Mouse (Mus musculus) embryonic facial prominence, embryonic 12.5 days (tissue): ENCODE measurements around the gene Olfr938. TPM values are rescaled to one million over a fixed set of nuclear protein-coding genes. Genes with fewer than 3 reads are reported as not detected.

Experiments used
- ATAC-seq: fragments of 200-750 bp; cut with Nextera tagmentation; 2 replicates; pipeline ENCODE4 v1.8.0; 2017; ENCODE audit not compliant: insufficient number of reproducible peaks, insufficient read depth, low FRiP score, low TSS enrichment
- H3K27ac ChIP-seq: fragments of 300-500 bp; sonication (generic); 2 replicates; pipeline ENCODE4 v1.5.1; 2016; ENCODE audit warnings: mild to moderate bottlenecking
- H3K27me3 ChIP-seq: fragments of 300-500 bp; sonication (generic); 2 replicates; pipeline ENCODE4 v1.6.1; 2016; ENCODE audit warnings: mild to moderate bottlenecking, moderate library complexity
- H3K36me3 ChIP-seq: fragments of 300-500 bp; sonication (generic); 2 replicates; pipeline ENCODE4 v1.6.1; 2016; ENCODE audit warnings: mild to moderate bottlenecking
- H3K4me1 ChIP-seq: fragments of 300-500 bp; sonication (generic); 2 replicates; pipeline ENCODE4 v1.6.1; 2016
- H3K4me2 ChIP-seq: fragments of 300-500 bp; sonication (generic); replicated peaks from 2 replicates; pipeline ENCODE4 v1.6.1; 2016; ENCODE audit warnings: mild to moderate bottlenecking, moderate library complexity
- H3K4me3 ChIP-seq: fragments of 300-500 bp; sonication (generic); 2 replicates; pipeline ENCODE4 v1.5.1; 2016; ENCODE audit warnings: mild to moderate bottlenecking
- H3K9ac ChIP-seq: fragments of 300-500 bp; sonication (generic); 2 replicates; pipeline ENCODE4 v1.6.1; 2016; ENCODE audit warnings: mild to moderate bottlenecking, moderate library complexity
- H3K9me3 ChIP-seq: fragments of 300-500 bp; sonication (generic); 2 replicates; pipeline ENCODE4 v1.6.1; 2016; ENCODE audit warnings: mild to moderate bottlenecking, moderate library complexity
- WGBS: fragments of 180-500 bp; shearing (Covaris S2); methylation state at CpG from one replicate; pipeline ENCODE4 v1.1.7; 2016; 5-methylcytosine and 5-hydroxymethylcytosine counted together
- microRNA-seq: library from miRNA; unstranded; fragments of <30 nt; microRNA quantifications from one replicate; pipeline ENCODE4, GENCODE M21; 2017
- polyA plus RNA-seq: library from polyadenylated mRNA; unstranded; fragments of >200 nt; fragmentation: Nextera tagmentation; extraction: Ambion mirVana; gene quantifications from 2 replicates; pipeline ENCODE4 v1.2.1, GENCODE M21; 2016

Gene Olfr938
- not detected in 2 replicates for polyA plus RNA-seq

DNA sequence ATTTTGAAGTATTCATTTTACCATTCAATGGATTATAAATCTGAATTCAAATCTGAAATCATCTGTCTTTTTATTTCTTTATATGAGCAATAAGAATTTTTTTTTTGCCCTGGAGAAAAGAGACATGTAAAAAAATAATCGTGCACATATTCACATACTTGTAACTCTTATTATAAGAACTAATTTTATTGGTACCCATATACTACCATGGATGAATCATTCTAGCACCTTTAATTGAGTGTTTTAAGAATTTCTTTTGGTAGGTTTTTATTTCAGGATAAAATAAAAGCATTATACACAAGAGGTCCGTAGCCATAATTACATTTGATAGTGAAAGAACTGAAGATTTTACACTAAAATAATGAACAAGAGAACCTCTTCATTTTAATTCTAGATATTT lies at the start of gene Olfr938:
TSS of gene Olfr938 (minus strand) at position 101 of the 400 bp plus-strand sequence.
- H3K9ac ChIP-seq = no peak within 1 kb of the TSS
- no peak within 1 kb of the TSS for H3K27ac ChIP-seq
- no peaks in the 10 kb centered on the region for H3K27me3 ChIP-seq
- no peak for ATAC-seq
- H3K4me1 ChIP-seq = no peaks in the 10 kb centered on the region
- no peak within 1 kb of the TSS for H3K4me3 ChIP-seq
- no peak within 1 kb of the TSS for H3K4me2 ChIP-seq
- no peaks in the 10 kb centered on the region for H3K36me3 ChIP-seq
- no peaks in the 10 kb centered on the region for H3K9me3 ChIP-seq
- 89% methylated on average over 2 of the region's 2 CpGs for WGBS

DNA sequence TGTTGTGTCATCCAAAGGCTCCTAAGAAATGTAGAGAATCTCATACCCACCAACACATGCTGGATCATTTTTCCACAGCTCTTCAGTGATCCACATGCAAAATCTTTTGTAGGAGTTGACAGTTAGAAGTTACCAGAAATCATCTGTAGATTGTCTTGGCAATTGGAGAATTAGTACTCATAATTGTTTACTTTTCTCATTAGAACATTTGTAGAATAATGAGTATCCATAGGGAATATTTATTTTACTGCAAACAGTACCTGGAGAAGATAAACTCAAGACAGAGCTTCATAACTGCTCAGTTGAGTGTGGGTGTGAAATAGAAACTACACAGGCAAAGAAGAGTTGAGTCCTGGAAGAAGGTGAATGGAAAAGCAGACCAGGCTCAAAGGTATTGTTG lies 49.1 kb upstream of the Olfr938 start, which contains the start of gene Olfr27:
TSS of gene Olfr27 (plus strand) at position 301 of the 400 bp plus-strand sequence.
- ATAC-seq = no peak
- no peak within 1 kb of the TSS for H3K9ac ChIP-seq

DNA sequence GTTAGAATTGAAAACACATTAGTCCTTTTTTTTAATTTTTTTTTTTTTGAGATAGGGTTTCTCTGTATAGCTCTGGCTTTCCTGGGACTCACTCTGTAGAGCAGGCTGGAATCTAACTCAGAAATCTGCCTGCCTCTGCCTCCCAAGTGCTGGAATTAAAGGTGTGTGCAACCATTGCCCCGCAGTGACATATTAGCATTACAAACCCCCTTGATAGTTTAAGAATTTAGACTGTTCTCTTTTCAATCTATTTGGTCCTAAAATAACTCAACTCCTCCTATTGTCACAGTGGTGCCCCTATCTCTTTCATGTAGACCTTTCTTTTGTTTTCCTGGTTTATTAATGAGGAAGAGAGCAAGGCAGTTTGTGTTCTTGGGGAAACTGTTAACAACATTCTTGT lies 48.6 kb upstream of the Olfr938 start:
- no peak overlapping the region for H3K4me2 ChIP-seq
- no peak overlapping the region for H3K9ac ChIP-seq
- H3K27ac ChIP-seq = no peak overlapping the region
- no peaks in the 10 kb centered on the region for H3K4me1 ChIP-seq
- H3K4me3 ChIP-seq = no peak overlapping the region
- no peaks in the 10 kb centered on the region for H3K9me3 ChIP-seq
- WGBS = 77% methylated on average over 1 of the region's 1 CpGs
- H3K27me3 ChIP-seq = no peaks in the 10 kb centered on the region
- H3K36me3 ChIP-seq = no peaks in the 10 kb centered on the region
- no peak for ATAC-seq

More for the DNA sequence above, 49.1 kb upstream of the Olfr938 start, which contains the start of gene Olfr27:
- Histone ChIP-seq H3K4me1 (no peaks in the 10 kb centered on the region), H3K27ac (no peak within 1 kb of the TSS), H3K9me3 (no peaks in the 10 kb centered on the region), H3K27me3 (no peaks in the 10 kb centered on the region), H3K36me3 (no peaks in the 10 kb centered on the region), H3K4me2 (no peak within 1 kb of the TSS), H3K4me3 (no peak within 1 kb of the TSS)

DNA sequence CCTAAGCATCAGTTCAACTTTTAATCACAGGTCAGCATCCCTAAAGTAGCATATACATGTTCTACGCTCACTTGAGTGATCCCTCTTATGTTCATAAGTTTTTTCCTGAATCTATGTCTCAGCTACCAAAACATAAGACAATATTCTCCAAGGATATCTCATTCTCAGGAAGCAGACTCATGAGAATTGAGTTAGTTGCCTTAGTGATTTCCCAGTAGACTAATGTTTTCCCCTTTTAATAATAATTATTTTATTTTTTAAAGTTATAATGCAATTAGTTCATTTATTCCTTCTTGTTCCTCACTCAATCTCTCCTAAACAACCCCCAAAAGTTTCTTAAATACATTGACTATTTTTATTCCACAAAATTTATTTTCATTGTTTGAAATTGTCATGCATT lies 13.8 kb downstream of the Olfr938 start, which contains the start of gene Olfr937:
TSS of gene Olfr937 (minus strand) at position 101 of the 400 bp plus-strand sequence.
- WGBS = 83% methylated on average over 1 of the region's 1 CpGs
- no peak within 1 kb of the TSS for H3K4me2 ChIP-seq
- H3K9me3 ChIP-seq = no peaks in the 10 kb centered on the region
- H3K27ac ChIP-seq = no peak within 1 kb of the TSS
- H3K4me1 ChIP-seq = no peaks in the 10 kb centered on the region
- ATAC-seq = no peak
- no peaks in the 10 kb centered on the region for H3K27me3 ChIP-seq
- no peak within 1 kb of the TSS for H3K4me3 ChIP-seq
- H3K36me3 ChIP-seq = no peaks in the 10 kb centered on the region
- no peak within 1 kb of the TSS for H3K9ac ChIP-seq

Small RNA genes within 50 kb of the gene (microRNA-seq; reads per million reads assigned to microRNA genes)
- gene Gm25032 (not detected), gene Gm25529 (not detected)

Other genes with a start within 250 kb of the Olfr938 start
- not detected in 2 replicates for gene Olfr924, start 234.4 kb downstream of the Olfr938 start, polyA plus RNA-seq
- gene Olfr26, start 223.8 kb downstream of the Olfr938 start, polyA plus RNA-seq = not detected in 2 replicates
- gene Olfr926, start 201.8 kb downstream of the Olfr938 start, polyA plus RNA-seq = not detected in 2 replicates
- not detected in 2 replicates for gene Olfr930, start 149.1 kb downstream of the Olfr938 start, polyA plus RNA-seq
- gene Olfr933, start 106.6 kb downstream of the Olfr938 start, polyA plus RNA-seq = not detected in 2 replicates
- gene Olfr934, start 90.6 kb downstream of the Olfr938 start, polyA plus RNA-seq = not detected in 2 replicates
- gene Olfr935, start 79.2 kb downstream of the Olfr938 start, polyA plus RNA-seq = not detected in 2 replicates
- gene Olfr146, start 55.5 kb downstream of the Olfr938 start, polyA plus RNA-seq = not detected in 2 replicates
- not detected in 2 replicates for gene Olfr937, start 13.9 kb downstream of the Olfr938 start, polyA plus RNA-seq
- not detected in 2 replicates for gene Olfr27, start 49.2 kb upstream of the Olfr938 start, polyA plus RNA-seq
- gene Olfr943, start 87.4 kb upstream of the Olfr938 start, polyA plus RNA-seq = not detected in 2 replicates
- not detected in 2 replicates for gene Olfr944, start 123.0 kb upstream of the Olfr938 start, polyA plus RNA-seq
- not detected in 2 replicates for gene Olfr1537, start 171.1 kb upstream of the Olfr938 start, polyA plus RNA-seq
- gene Olfr945, start 197.9 kb upstream of the Olfr938 start, polyA plus RNA-seq = not detected in 2 replicates
- gene Olfr948, start 247.2 kb upstream of the Olfr938 start, polyA plus RNA-seq = not detected in 2 replicates